Mouse (Mus musculus): ENCODE data around the gene Gm10260. TPM values are rescaled to one million over a fixed set of nuclear protein-coding genes. Genes with fewer than 3 reads are reported as not detected.

The Gm10260 gene
- polyA plus RNA-seq, 1 experiment from 2014 or later = 10.3 TPM

GRCm38 (mm10) chr13:97780556-97780955 is 20.1 kb upstream of the Gm10260 start:
- 68% methylated on average over 2 of the region's 2 CpGs for WGBS
- Histone ChIP-seq H3K4me3 (replicated peaks; ENCODE audit: low read depth, low read length) (no peak overlapping the region), H3K4me2 (ENCODE audit: low read length) (no peak overlapping the region), H3K4me1 (replicated peaks; ENCODE audit: insufficient read depth, low read length) (no peaks in the 10 kb centered on the region), H3K36me3 (ENCODE audit: insufficient read depth, low read length) (no peaks in the 10 kb centered on the region), H3K9me3 (replicated peaks; ENCODE audit: low read length) (no peaks in the 10 kb centered on the region), H3K27me3 (ENCODE audit: insufficient read depth, low read length) (no peaks in the 10 kb centered on the region), H3K9ac (ENCODE audit: low read depth, low read length) (no peak overlapping the region), H3K27ac (peak overlapping the region; percentile 50; the same call in 1 of the 2 replicates)
- no peak for ATAC-seq (replicated peaks; ENCODE audit: low FRiP score, low read depth)
- no peak for DNase-seq (ENCODE audit: low spot score)
- no peak for TF ChIP-seq CTCF (IDR thresholded peaks at IDR 0.05; ENCODE audit: low read depth)

GRCm38 (mm10) chr13:97779657-97780445 is 19.4 kb upstream of the Gm10260 start:
- peak; percentile 73 for DNase-seq (ENCODE audit: low spot score)
- 0 out of 2 replicates have a peak overlapping the region, but pooled peaks have one; percentile 10 for H3K27ac ChIP-seq
- H3K36me3 ChIP-seq (ENCODE audit: insufficient read depth, low read length) = no peaks in the 10 kb centered on the region
- ATAC-seq (replicated peaks; ENCODE audit: low FRiP score, low read depth) = no peak
- WGBS = 53% methylated on average over 8 of the region's 8 CpGs
- H3K9ac ChIP-seq (ENCODE audit: low read depth, low read length) = no peak overlapping the region
- no peak overlapping the region for H3K4me3 ChIP-seq (replicated peaks; ENCODE audit: low read depth, low read length)
- no peaks in the 10 kb centered on the region for H3K9me3 ChIP-seq (replicated peaks; ENCODE audit: low read length)
- H3K4me2 ChIP-seq (ENCODE audit: low read length) = no peak overlapping the region
- H3K27me3 ChIP-seq (ENCODE audit: insufficient read depth, low read length) = no peaks in the 10 kb centered on the region
- no peak for TF ChIP-seq CTCF (IDR thresholded peaks at IDR 0.05; ENCODE audit: low read depth)
- H3K4me1 ChIP-seq (replicated peaks; ENCODE audit: insufficient read depth, low read length) = no peaks in the 10 kb centered on the region

- Histone ChIP-seq H3K9ac (ENCODE audit: low read depth, low read length) (no peak overlapping the region), H3K27ac (no peak overlapping the region), H3K27me3 (ENCODE audit: insufficient read depth, low read length) (no peaks in the 10 kb centered on the region), H3K4me1 (replicated peaks; ENCODE audit: insufficient read depth, low read length) (no peaks in the 10 kb centered on the region), H3K4me2 (ENCODE audit: low read length) (no peak overlapping the region), H3K36me3 (ENCODE audit: insufficient read depth, low read length) (no peaks in the 10 kb centered on the region), H3K4me3 (replicated peaks; ENCODE audit: low read depth, low read length) (no peak overlapping the region), H3K9me3 (replicated peaks; ENCODE audit: low read length) (no peaks in the 10 kb centered on the region)
- 69% methylated on average over 5 of the region's 5 CpGs for WGBS
- DNase-seq (ENCODE audit: low spot score) = no peak
- TF ChIP-seq CTCF (IDR thresholded peaks at IDR 0.05; ENCODE audit: low read depth) = no peak
- no peak for ATAC-seq (replicated peaks; ENCODE audit: low FRiP score, low read depth)
Observed at GRCm38 (mm10) chr13:97778698-97779194, 18.3 kb upstream of the Gm10260 start.

GRCm38 (mm10) chr13:97777667-97778066 is 17.2 kb upstream of the Gm10260 start:
- H3K36me3 ChIP-seq (ENCODE audit: insufficient read depth, low read length) = no peaks in the 10 kb centered on the region
- no peaks in the 10 kb centered on the region for H3K4me1 ChIP-seq (replicated peaks; ENCODE audit: insufficient read depth, low read length)
- no peak overlapping the region for H3K27ac ChIP-seq
- no peaks in the 10 kb centered on the region for H3K9me3 ChIP-seq (replicated peaks; ENCODE audit: low read length)
- H3K4me3 ChIP-seq (replicated peaks; ENCODE audit: low read depth, low read length) = no peak overlapping the region
- H3K9ac ChIP-seq (ENCODE audit: low read depth, low read length) = no peak overlapping the region
- H3K27me3 ChIP-seq (ENCODE audit: insufficient read depth, low read length) = no peaks in the 10 kb centered on the region
- no peak for DNase-seq (ENCODE audit: low spot score)
- 91% methylated on average over 2 of the region's 2 CpGs for WGBS
- no peak overlapping the region for H3K4me2 ChIP-seq (ENCODE audit: low read length)
- TF ChIP-seq CTCF (IDR thresholded peaks at IDR 0.05; ENCODE audit: low read depth) = no peak
- no peak for ATAC-seq (replicated peaks; ENCODE audit: low FRiP score, low read depth)

GRCm38 (mm10) chr13:97776702-97777101 is 16.3 kb upstream of the Gm10260 start:
- H3K27me3 ChIP-seq (ENCODE audit: insufficient read depth, low read length) = no peaks in the 10 kb centered on the region
- 44% methylated on average over 3 of the region's 3 CpGs for WGBS
- no peak for TF ChIP-seq CTCF (IDR thresholded peaks at IDR 0.05; ENCODE audit: low read depth)
- ATAC-seq (replicated peaks; ENCODE audit: low FRiP score, low read depth) = no peak
- DNase-seq (ENCODE audit: low spot score) = no peak
- H3K4me3 ChIP-seq (replicated peaks; ENCODE audit: low read depth, low read length) = no peak overlapping the region
- no peak overlapping the region for H3K27ac ChIP-seq
- H3K9ac ChIP-seq (ENCODE audit: low read depth, low read length) = no peak overlapping the region
- H3K36me3 ChIP-seq (ENCODE audit: insufficient read depth, low read length) = no peaks in the 10 kb centered on the region
- H3K9me3 ChIP-seq (replicated peaks; ENCODE audit: low read length) = no peaks in the 10 kb centered on the region
- no peak overlapping the region for H3K4me2 ChIP-seq (ENCODE audit: low read length)
- H3K4me1 ChIP-seq (replicated peaks; ENCODE audit: insufficient read depth, low read length) = no peaks in the 10 kb centered on the region

GRCm38 (mm10) chr13:97775907-97776306 is 15.5 kb upstream of the Gm10260 start:
- Histone ChIP-seq H3K4me1 (replicated peaks; ENCODE audit: insufficient read depth, low read length) (no peaks in the 10 kb centered on the region), H3K4me3 (replicated peaks; ENCODE audit: low read depth, low read length) (no peak overlapping the region), H3K9me3 (replicated peaks; ENCODE audit: low read length) (no peaks in the 10 kb centered on the region), H3K9ac (ENCODE audit: low read depth, low read length) (no peak overlapping the region), H3K4me2 (ENCODE audit: low read length) (no peak overlapping the region), H3K27ac (no peak overlapping the region), H3K36me3 (ENCODE audit: insufficient read depth, low read length) (no peaks in the 10 kb centered on the region), H3K27me3 (ENCODE audit: insufficient read depth, low read length) (no peaks in the 10 kb centered on the region)
- 94% methylated on average over 8 of the region's 8 CpGs for WGBS
- no peak for DNase-seq (ENCODE audit: low spot score)
- ATAC-seq (replicated peaks; ENCODE audit: low FRiP score, low read depth) = no peak
- no peak for TF ChIP-seq CTCF (IDR thresholded peaks at IDR 0.05; ENCODE audit: low read depth)

Measured in kidney, postnatal 0 days (tissue).